Mouse (Mus musculus) hematopoietic stem cell, adult 5-6 weeks (primary cell): ENCODE measurements at regions not wholly inside any gene's neighbourhood (a gene's known extent, or its start where the extent isn't known, plus 50 kb on each side); places are given as distances from the start of the nearest gene placed in this dataset.
A peak's percentile ranks its signal among the peaks of the same experiment; 100 is the strongest.

ENCODE experiments used
- ATAC-seq, 2 experiments: fragments of 125-278 bp in 1 of 2; replicated peaks in 1 of 2; 2 replicates each; pipeline ENCODE4 v1.8.0; 2016 to 2017; ENCODE audit warnings: inconsistent platforms in 2 of 2, mild to moderate bottlenecking in 2 of 2, moderate number of reproducible peaks in 2 of 2, low read depth in 1 of 2, moderate TSS enrichment in 1 of 2; ENCODE audit not compliant: low FRiP score in 2 of 2, poor library complexity in 2 of 2, severe bottlenecking in 2 of 2, insufficient read depth in 1 of 2, low TSS enrichment in 1 of 2

GRCm38 (mm10) chr1:60823006-60823665 lies 63.7 kb upstream of the Ctla4 start:
- peak; percentile 73 to 81 for ATAC-seq

- ATAC-seq, result no peak
Measured at GRCm38 (mm10) chr1:60824218-60825125, 62.3 kb upstream of the Ctla4 start.

- ATAC-seq, result no peak
Measured at GRCm38 (mm10) chr1:60825256-60826186, 61.3 kb upstream of the Ctla4 start.

- ATAC-seq, result no peak
Measured at GRCm38 (mm10) chr1:60826981-60827380, 59.8 kb upstream of the Ctla4 start.

- no peak for ATAC-seq
Measured at GRCm38 (mm10) chr1:60828152-60828551, 58.6 kb upstream of the Ctla4 start.

- ATAC-seq, result no peak
Measured at GRCm38 (mm10) chr1:60829849-60830248, 57.0 kb upstream of the Ctla4 start.

- ATAC-seq, result no peak
Measured at GRCm38 (mm10) chr1:60833668-60834067, 53.1 kb upstream of the Ctla4 start.
